Mouse (Mus musculus) layer of hippocampus, adult 9-10 months (tissue): ENCODE measurements around the gene Clrn1.

ENCODE experiments used
- DNase-seq: peaks from one replicate; pipeline ENCODE4 v3.0.0; 2022; ENCODE audit warnings: low spot score

Clrn1 gene

GRCm38 (mm10) chr3:58831586-58831985 lies 53.6 kb downstream of the Clrn1 start:
- DNase-seq, result no peak

GRCm38 (mm10) chr3:58829926-58830325 lies 55.2 kb downstream of the Clrn1 start:
- DNase-seq, result no peak

- no peak for DNase-seq
Measured at GRCm38 (mm10) chr3:58828366-58829153, 56.6 kb downstream of the Clrn1 start.

GRCm38 (mm10) chr3:58826266-58826665 lies 58.9 kb downstream of the Clrn1 start:
- no peak for DNase-seq

GRCm38 (mm10) chr3:58822211-58822610 lies 62.9 kb downstream of the Clrn1 start, which contains the start of gene Mindy4b-ps:
TSS of gene Mindy4b-ps (minus strand) at chr3:58822311.
- DNase-seq, result no peak

- no peak for DNase-seq
Measured at GRCm38 (mm10) chr3:58817337-58817736, 67.8 kb downstream of the Clrn1 start.

GRCm38 (mm10) chr3:58814191-58814590 lies 70.9 kb downstream of the Clrn1 start:
- no peak for DNase-seq

- DNase-seq, result no peak
Measured at GRCm38 (mm10) chr3:58810353-58810752, 74.8 kb downstream of the Clrn1 start.

GRCm38 (mm10) chr3:58809111-58809915 lies 75.8 kb downstream of the Clrn1 start:
- no peak for DNase-seq

GRCm38 (mm10) chr3:58808636-58809035 lies 76.5 kb downstream of the Clrn1 start:
- DNase-seq, result no peak

- no peak for DNase-seq
Measured at GRCm38 (mm10) chr3:58804745-58805144, 80.4 kb downstream of the Clrn1 start.

- no peak for DNase-seq
Measured at GRCm38 (mm10) chr3:58798676-58799075, 86.5 kb downstream of the Clrn1 start.

- no peak for DNase-seq
Measured at GRCm38 (mm10) chr3:58798245-58798644, 86.9 kb downstream of the Clrn1 start.
